Mouse (Mus musculus) c-Kit-positive CD71-negative TER-119-negative erythroid progenitor cells, embryonic 14.5 days (primary cell): ENCODE measurements around the gene Gm4847.

Experiments
- DNase-seq: peaks from one replicate; pipeline ENCODE4 v3.0.0-alpha.2; 2013; ENCODE audit warnings: low read depth

Gm4847 gene

GRCm38 (mm10) chr1:166647593-166647992, at the start of gene Gm4847:
Gene Gm4847 (minus strand): TSS chr1:166647693.
- DNase-seq, result no peak

GRCm38 (mm10) chr1:166681745-166682144, 34.3 kb upstream of the Gm4847 start, which contains the start of gene Fmo9:
Gene Fmo9 (minus strand): TSS chr1:166681845.
- no peak for DNase-seq

- no peak for DNase-seq
Observed at GRCm38 (mm10) chr1:166669264-166669663, 21.8 kb upstream of the Gm4847 start.

DNA sequence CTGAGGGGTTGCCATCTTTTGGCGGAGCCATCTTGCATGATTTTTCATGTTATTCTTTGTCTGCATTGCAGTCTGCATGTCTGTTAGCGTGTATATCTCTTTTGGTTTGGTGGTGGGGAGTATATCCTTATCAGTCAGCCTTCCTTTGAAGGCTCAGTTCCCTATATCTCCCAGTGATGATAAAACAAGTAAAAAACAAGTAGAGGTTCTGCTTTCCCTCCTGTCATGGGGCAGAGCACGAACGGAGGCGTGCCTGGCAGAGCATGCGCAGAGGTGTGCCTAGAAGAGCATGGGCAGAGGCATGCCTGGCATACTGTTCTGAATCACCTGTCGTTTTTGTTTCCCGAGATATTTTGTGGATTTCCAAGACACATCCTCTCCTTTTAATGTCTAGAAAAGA, 13.3 kb upstream of the Gm4847 start:
- DNase-seq, result no peak
